Mouse (Mus musculus) testis, adult 2 months (tissue): ENCODE results near the gene Cep19.

Experiments used
- CTCF ChIP-seq: fragments of 200-500 bp; IDR thresholded peaks from 2 replicates; pipeline ENCODE4 v1.5.1; 2012; ENCODE audit warnings: low read depth, mild to moderate bottlenecking, inconsistent platforms, low read length, moderate library complexity; ENCODE audit not compliant: control insufficient read depth, insufficient read depth, insufficient replicate concordance
- POLR2A ChIP-seq: fragments of 200-500 bp; IDR thresholded peaks from 2 replicates; pipeline ENCODE4 v1.6.1; 2012; ENCODE audit warnings: low read depth, mild to moderate bottlenecking, inconsistent platforms, low read length, moderate library complexity; ENCODE audit not compliant: control insufficient read depth

DNA sequence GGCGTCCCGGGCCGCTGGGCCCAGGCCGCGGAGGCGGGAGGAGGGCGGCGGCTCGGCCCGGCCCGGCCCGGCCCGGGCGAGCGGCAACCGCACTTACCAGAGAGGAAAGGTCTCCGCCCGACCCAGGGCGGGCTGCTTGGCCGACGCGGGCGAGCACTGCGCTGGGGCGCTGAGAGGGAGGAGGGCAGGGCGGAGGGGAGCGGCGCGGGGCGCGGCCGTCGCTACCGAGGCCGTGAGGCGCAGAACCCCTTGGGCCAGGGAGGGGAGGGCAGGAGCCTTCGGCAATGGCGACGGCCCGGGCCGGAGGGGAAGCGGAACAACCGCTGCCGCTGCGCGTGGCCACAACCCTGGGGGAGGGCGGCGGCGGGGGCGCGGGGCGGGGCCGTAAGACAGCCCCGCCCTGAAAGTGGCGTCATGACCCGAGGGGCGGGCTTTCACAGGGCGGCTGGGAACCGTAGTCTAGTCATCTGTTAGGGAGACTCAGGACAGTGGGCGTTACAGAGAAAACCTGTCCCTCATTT, 20.5 kb upstream of the Cep19 start, which contains the start of gene Pak2:
- TF ChIP-seq CTCF (no peak), POLR2A (peak; percentile 93)
